Mouse (Mus musculus): Measurements from ENCODE around the gene Sh2d6. TPM values are rescaled to one million over a fixed set of nuclear protein-coding genes. Genes with fewer than 3 reads are reported as not detected.

The Sh2d6 gene
- polyA plus RNA-seq, 1 experiment from 2014 or later: not detected

GRCm38 (mm10) chr6:72562486-72562885 is 41.0 kb upstream of the Sh2d6 start:
- no peak overlapping the region for H3K4me3 ChIP-seq (ENCODE audit: control insufficient read depth in 1 of 2, insufficient read depth in 1 of 2, low read depth in 1 of 2, low read length in 2 of 2)
- H3K4me1 ChIP-seq (ENCODE audit: control insufficient read depth in 2 of 2, insufficient read depth in 2 of 2, low read length in 2 of 2): peaks cover 2 to 12% of the 10 kb centered on the region in 2 experiments; a peak in 3 of 4 replicates
- no peaks in the 10 kb centered on the region for H3K36me3 ChIP-seq (ENCODE audit: control insufficient read depth, insufficient read depth, low read length)
- H3K9ac ChIP-seq (ENCODE audit: low read length): no peak overlapping the region
- WGBS: 64% methylated on average over 6 of the region's 6 CpGs
- H3K9me3 ChIP-seq (ENCODE audit: control insufficient read depth, low read length): no peaks in the 10 kb centered on the region
- H3K27me3 ChIP-seq (ENCODE audit: control insufficient read depth, insufficient read depth, low read length): no peaks in the 10 kb centered on the region
- H3K27ac ChIP-seq (replicated peaks in 1 of 2; ENCODE audit: control insufficient read depth in 1 of 2, insufficient read depth in 1 of 2, low read depth in 2 of 2, low read length in 2 of 2): no peak overlapping the region
- no peak overlapping the region for H3K4me2 ChIP-seq (ENCODE audit: low read length)
- ATAC-seq (ENCODE audit: insufficient number of reproducible peaks, insufficient read depth, low FRiP score, low read depth): no peak

DNA sequence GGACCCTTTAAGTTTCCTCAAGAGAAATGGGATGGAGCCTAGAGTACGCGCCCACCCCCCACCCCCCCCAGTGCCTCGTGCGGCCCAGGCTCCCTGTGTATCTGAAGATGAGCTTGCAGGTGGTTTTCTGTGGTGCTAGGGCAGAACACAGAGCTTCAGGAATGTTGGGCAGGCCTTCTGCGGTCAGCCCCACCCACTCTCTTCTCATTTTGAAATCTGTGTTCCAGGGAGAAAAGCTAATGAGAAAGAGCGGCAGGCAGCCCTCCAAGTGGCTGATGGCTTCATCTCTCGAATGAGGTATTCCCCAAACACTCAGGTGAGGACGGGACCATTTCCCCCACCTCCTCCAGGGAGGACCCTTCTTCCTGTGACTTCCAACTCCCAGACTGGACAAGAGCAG is 39.3 kb upstream of the Sh2d6 start:
- 81% methylated on average over 8 of the region's 8 CpGs for WGBS
- no peaks in the 10 kb centered on the region for H3K9me3 ChIP-seq (ENCODE audit: control insufficient read depth, low read length)
- H3K4me1 ChIP-seq (ENCODE audit: control insufficient read depth in 2 of 2, insufficient read depth in 2 of 2, low read length in 2 of 2): peaks cover 2 to 8% of the 10 kb centered on the region in 2 experiments; a peak in 3 of 4 replicates
- H3K36me3 ChIP-seq (ENCODE audit: control insufficient read depth, insufficient read depth, low read length): no peaks in the 10 kb centered on the region
- H3K27me3 ChIP-seq (ENCODE audit: control insufficient read depth, insufficient read depth, low read length): no peaks in the 10 kb centered on the region
- H3K9ac ChIP-seq (ENCODE audit: low read length): no peak overlapping the region
- no peak overlapping the region for H3K4me2 ChIP-seq (ENCODE audit: low read length)
- H3K27ac ChIP-seq (replicated peaks in 1 of 2; ENCODE audit: control insufficient read depth in 1 of 2, insufficient read depth in 1 of 2, low read depth in 2 of 2, low read length in 2 of 2): no peak overlapping the region
- H3K4me3 ChIP-seq (ENCODE audit: control insufficient read depth in 1 of 2, insufficient read depth in 1 of 2, low read depth in 1 of 2, low read length in 2 of 2): no peak overlapping the region
- ATAC-seq (ENCODE audit: insufficient number of reproducible peaks, insufficient read depth, low FRiP score, low read depth): no peak

DNA sequence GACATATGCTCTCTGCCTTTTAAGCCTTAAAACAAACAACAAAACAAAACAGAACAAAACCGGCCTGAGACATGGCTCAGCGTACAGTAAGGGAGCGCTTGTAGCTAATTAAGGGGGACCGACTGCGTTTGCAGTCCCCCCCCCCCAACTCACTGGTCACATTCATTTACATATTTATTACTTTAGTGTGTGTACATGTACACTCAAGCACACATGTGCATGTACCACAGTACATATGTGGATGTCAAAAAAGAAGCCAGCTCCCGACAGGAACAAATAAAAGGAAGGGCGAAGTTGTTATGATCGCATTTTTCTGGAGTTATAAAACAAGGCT is 31.5 kb upstream of the Sh2d6 start:
- Histone ChIP-seq H3K4me2 (ENCODE audit: low read length) (peak overlapping the region; percentile 85), H3K4me1 (ENCODE audit: control insufficient read depth in 2 of 2, insufficient read depth in 2 of 2, low read length in 2 of 2) (peaks cover 2 to 10% of the 10 kb centered on the region in 2 experiments; a peak in 3 of 4 replicates), H3K36me3 (ENCODE audit: control insufficient read depth, insufficient read depth, low read length) (no peaks in the 10 kb centered on the region), H3K27ac (replicated peaks in 1 of 2; ENCODE audit: control insufficient read depth in 1 of 2, insufficient read depth in 1 of 2, low read depth in 2 of 2, low read length in 2 of 2) (peak overlapping the region; percentile 42 to 87), H3K4me3 (ENCODE audit: control insufficient read depth in 1 of 2, insufficient read depth in 1 of 2, low read depth in 1 of 2, low read length in 2 of 2) (peak overlapping the region; percentile 38 to 46), H3K27me3 (ENCODE audit: control insufficient read depth, insufficient read depth, low read length) (no peaks in the 10 kb centered on the region), H3K9me3 (ENCODE audit: control insufficient read depth, low read length) (no peaks in the 10 kb centered on the region), H3K9ac (ENCODE audit: low read length) (peak overlapping the region; percentile 67)
- 17% methylated on average over 8 of the region's 8 CpGs for WGBS
- no peak for ATAC-seq (ENCODE audit: insufficient number of reproducible peaks, insufficient read depth, low FRiP score, low read depth)

DNA sequence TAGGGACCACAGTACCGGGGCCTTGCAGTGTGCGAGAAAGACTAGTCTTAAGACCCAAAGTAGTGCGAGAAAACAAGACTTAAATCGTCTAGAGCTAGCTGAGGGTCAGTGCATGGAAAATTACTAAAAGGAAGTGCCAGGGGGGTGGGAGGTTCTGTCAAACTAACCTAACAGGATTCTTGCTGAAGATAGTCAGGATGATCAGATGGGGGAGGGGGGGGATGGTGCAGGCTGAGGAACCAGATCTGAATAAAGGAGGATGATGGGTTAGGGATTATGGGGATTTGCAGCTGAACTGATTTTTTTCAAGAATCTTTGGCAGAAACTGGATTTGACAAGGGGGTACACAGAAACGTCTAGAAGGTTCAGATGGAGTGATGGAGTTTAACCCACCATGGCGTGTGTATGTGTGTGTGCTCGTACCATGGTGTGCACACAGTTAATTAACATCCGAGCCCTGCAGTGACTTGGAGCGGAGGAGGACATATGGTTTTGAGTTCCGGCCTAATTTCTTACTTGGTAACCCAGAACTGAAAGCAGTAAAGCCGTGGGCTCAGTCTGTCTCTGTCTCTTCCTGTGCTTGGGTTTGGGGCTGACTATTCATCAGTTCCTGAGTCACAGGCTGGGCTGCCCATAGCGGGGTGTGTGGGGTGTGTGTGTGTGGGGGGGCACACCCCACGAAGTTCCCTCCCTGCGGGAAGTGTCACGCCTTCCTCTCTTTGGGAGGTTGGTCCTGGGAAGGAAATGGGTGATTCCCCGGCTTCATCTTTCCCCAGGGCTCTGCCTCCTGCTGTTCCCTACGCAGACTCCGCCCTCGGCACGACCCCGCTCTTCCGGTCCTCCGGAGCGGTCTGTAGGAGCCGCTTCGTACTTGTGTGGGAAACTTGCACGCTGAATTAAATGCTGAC is 30.9 kb upstream of the Sh2d6 start:
- H3K27me3 ChIP-seq (ENCODE audit: control insufficient read depth, insufficient read depth, low read length): no peaks in the 10 kb centered on the region
- peak overlapping the region; percentile 85 for H3K4me2 ChIP-seq (ENCODE audit: low read length)
- H3K9me3 ChIP-seq (ENCODE audit: control insufficient read depth, low read length): no peaks in the 10 kb centered on the region
- H3K9ac ChIP-seq (ENCODE audit: low read length): peak overlapping the region; percentile 67
- H3K36me3 ChIP-seq (ENCODE audit: control insufficient read depth, insufficient read depth, low read length): no peaks in the 10 kb centered on the region
- peaks cover 2 to 10% of the 10 kb centered on the region in 2 experiments; a peak in 3 of 4 replicates for H3K4me1 ChIP-seq (ENCODE audit: control insufficient read depth in 2 of 2, insufficient read depth in 2 of 2, low read length in 2 of 2)
- ATAC-seq (ENCODE audit: insufficient number of reproducible peaks, insufficient read depth, low FRiP score, low read depth): peak; percentile 84
- peak overlapping the region; percentile 42 to 87 for H3K27ac ChIP-seq (replicated peaks in 1 of 2; ENCODE audit: control insufficient read depth in 1 of 2, insufficient read depth in 1 of 2, low read depth in 2 of 2, low read length in 2 of 2)
- 18% methylated on average over 27 of the region's 27 CpGs for WGBS
- peak overlapping the region; percentile 38 to 46 for H3K4me3 ChIP-seq (ENCODE audit: control insufficient read depth in 1 of 2, insufficient read depth in 1 of 2, low read depth in 1 of 2, low read length in 2 of 2)

DNA sequence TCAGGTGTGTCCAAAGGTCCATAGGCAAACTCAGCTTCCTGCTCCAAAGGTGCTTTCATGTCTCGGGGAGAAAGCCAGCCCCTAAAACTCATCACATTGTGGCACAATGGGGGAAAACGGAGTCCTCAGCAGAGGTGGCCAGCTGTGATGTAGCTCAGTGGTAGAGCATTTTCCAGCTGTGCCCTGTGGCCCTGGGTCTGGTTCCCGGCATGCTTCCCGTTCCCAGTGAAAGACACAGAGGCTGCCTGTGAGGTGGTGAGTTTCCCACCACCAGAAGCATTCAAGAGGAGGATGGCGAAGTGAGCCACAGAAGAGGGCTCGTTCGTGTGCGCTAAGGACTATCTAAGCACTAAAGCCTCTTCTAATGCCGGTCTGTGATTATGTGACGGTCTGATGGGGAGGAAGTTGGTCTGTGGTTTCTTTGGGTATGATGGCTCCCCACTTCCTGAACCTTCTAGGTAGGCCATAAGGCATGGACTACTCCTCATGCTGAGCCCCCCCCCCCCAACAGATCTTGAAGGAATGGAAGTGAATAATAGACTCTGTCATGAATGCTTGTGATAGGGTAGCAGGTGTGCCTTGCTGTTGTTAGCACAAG is 29.1 kb upstream of the Sh2d6 start:
- no peak overlapping the region for H3K4me3 ChIP-seq (ENCODE audit: control insufficient read depth in 1 of 2, insufficient read depth in 1 of 2, low read depth in 1 of 2, low read length in 2 of 2)
- H3K9me3 ChIP-seq (ENCODE audit: control insufficient read depth, low read length): no peaks in the 10 kb centered on the region; the same call in 1 of the 2 replicates
- H3K4me1 ChIP-seq (ENCODE audit: control insufficient read depth in 2 of 2, insufficient read depth in 2 of 2, low read length in 2 of 2): peaks cover 2 to 10% of the 10 kb centered on the region in 2 experiments; a peak in 3 of 4 replicates
- ATAC-seq (ENCODE audit: insufficient number of reproducible peaks, insufficient read depth, low FRiP score, low read depth): no peak
- 82% methylated on average over 10 of the region's 10 CpGs for WGBS
- no peaks in the 10 kb centered on the region for H3K27me3 ChIP-seq (ENCODE audit: control insufficient read depth, insufficient read depth, low read length)
- no peaks in the 10 kb centered on the region for H3K36me3 ChIP-seq (ENCODE audit: control insufficient read depth, insufficient read depth, low read length)
- H3K9ac ChIP-seq (ENCODE audit: low read length): no peak overlapping the region
- no peak overlapping the region for H3K27ac ChIP-seq (replicated peaks in 1 of 2; ENCODE audit: control insufficient read depth in 1 of 2, insufficient read depth in 1 of 2, low read depth in 2 of 2, low read length in 2 of 2)
- no peak overlapping the region for H3K4me2 ChIP-seq (ENCODE audit: low read length)

GRCm38 (mm10) chr6:72550025-72550424 is 28.5 kb upstream of the Sh2d6 start:
- Histone ChIP-seq H3K9ac (ENCODE audit: low read length) (no peak overlapping the region), H3K4me2 (ENCODE audit: low read length) (no peak overlapping the region), H3K4me3 (ENCODE audit: control insufficient read depth in 1 of 2, insufficient read depth in 1 of 2, low read depth in 1 of 2, low read length in 2 of 2) (no peak overlapping the region), H3K27ac (replicated peaks in 1 of 2; ENCODE audit: control insufficient read depth in 1 of 2, insufficient read depth in 1 of 2, low read depth in 2 of 2, low read length in 2 of 2) (no peak overlapping the region), H3K4me1 (ENCODE audit: control insufficient read depth in 2 of 2, insufficient read depth in 2 of 2, low read length in 2 of 2) (peaks cover 2 to 10% of the 10 kb centered on the region in 2 experiments; a peak in 3 of 4 replicates), H3K36me3 (ENCODE audit: control insufficient read depth, insufficient read depth, low read length) (no peaks in the 10 kb centered on the region), H3K27me3 (ENCODE audit: control insufficient read depth, insufficient read depth, low read length) (no peaks in the 10 kb centered on the region), H3K9me3 (ENCODE audit: control insufficient read depth, low read length) (no peaks in the 10 kb centered on the region; the same call in 1 of the 2 replicates)
- ATAC-seq (ENCODE audit: insufficient number of reproducible peaks, insufficient read depth, low FRiP score, low read depth): no peak
- whole genome bisulfite sequencing: 57% methylated on average over 6 of the region's 6 CpGs

DNA sequence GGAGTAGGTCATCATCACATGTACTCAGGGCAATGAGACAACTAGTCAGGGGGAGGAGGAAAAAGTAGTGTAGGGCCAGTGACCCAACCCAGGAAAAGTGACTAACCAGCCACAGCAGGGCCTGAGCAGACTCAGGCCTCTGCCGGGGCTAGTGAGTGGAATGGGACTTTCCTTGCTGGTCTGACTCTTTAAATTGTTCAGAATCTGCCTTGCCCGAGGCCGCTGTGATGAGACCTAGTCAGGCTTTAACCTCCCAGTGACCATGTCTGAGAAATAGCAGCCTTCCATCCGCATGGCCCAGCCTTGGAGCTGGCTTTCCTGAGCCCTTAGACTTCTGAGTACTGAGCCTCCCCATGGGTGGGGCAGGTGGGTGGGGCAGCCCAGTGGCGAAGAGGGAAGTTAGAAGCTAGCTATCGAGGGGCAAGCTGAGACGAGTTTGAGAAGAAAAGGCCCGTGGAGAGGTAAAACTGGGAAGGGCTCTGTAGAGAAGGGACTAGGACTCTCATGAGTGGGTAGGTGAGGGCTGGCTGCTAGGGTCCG is 27.6 kb upstream of the Sh2d6 start:
- H3K36me3 ChIP-seq (ENCODE audit: control insufficient read depth, insufficient read depth, low read length): no peaks in the 10 kb centered on the region
- H3K4me3 ChIP-seq (ENCODE audit: control insufficient read depth in 1 of 2, insufficient read depth in 1 of 2, low read depth in 1 of 2, low read length in 2 of 2): no peak overlapping the region
- ATAC-seq (ENCODE audit: insufficient number of reproducible peaks, insufficient read depth, low FRiP score, low read depth): no peak
- no peaks in the 10 kb centered on the region; the same call in 1 of the 2 replicates for H3K9me3 ChIP-seq (ENCODE audit: control insufficient read depth, low read length)
- peaks cover 2 to 14% of the 10 kb centered on the region in 2 experiments; a peak in 3 of 4 replicates for H3K4me1 ChIP-seq (ENCODE audit: control insufficient read depth in 2 of 2, insufficient read depth in 2 of 2, low read length in 2 of 2)
- no peaks in the 10 kb centered on the region for H3K27me3 ChIP-seq (ENCODE audit: control insufficient read depth, insufficient read depth, low read length)
- H3K27ac ChIP-seq (replicated peaks in 1 of 2; ENCODE audit: control insufficient read depth in 1 of 2, insufficient read depth in 1 of 2, low read depth in 2 of 2, low read length in 2 of 2): no peak overlapping the region; a peak in 1 of 4 replicates
- 39% methylated on average over 9 of the region's 9 CpGs for WGBS
- no peak overlapping the region for H3K4me2 ChIP-seq (ENCODE audit: low read length)
- no peak overlapping the region for H3K9ac ChIP-seq (ENCODE audit: low read length)
